Mouse (Mus musculus) c-Kit-negative CD71-positive TER-119-positive erythroid progenitor cells, embryonic 14.5 days (primary cell): ENCODE measurements around the gene Olfr202.
"Not testable (repeated sequence)": the region's sequence is repeated elsewhere in the genome, so short reads cannot be mapped to it uniquely, and the experiment has no call there.

Experiments
- DNase-seq: peaks from one replicate; pipeline ENCODE4 v3.0.0-alpha.2; 2013; ENCODE audit warnings: low read depth, low spot score

Olfr202 gene

DNA sequence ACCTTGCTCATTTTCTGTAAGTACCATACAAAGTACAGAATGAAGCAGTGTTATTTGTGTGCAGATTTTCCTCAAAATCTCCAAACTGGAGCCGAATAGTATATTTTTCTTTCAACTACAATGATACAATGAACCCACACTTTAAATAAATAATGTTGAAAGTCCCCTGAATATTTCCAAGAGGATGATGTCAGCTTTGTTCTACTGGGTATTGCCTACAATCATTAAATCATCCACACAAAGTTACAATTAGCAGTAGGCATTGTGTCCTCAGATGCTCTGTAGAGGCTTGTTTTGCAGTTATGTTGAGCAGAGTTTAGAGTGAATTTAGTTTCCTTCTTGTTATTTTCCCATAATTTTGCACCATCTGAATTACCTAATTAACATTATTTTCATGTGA lies at the start of gene Olfr202:
Gene Olfr202 (minus strand): TSS at position 101 of the 400 bp plus-strand sequence.
- no peak for DNase-seq

DNA sequence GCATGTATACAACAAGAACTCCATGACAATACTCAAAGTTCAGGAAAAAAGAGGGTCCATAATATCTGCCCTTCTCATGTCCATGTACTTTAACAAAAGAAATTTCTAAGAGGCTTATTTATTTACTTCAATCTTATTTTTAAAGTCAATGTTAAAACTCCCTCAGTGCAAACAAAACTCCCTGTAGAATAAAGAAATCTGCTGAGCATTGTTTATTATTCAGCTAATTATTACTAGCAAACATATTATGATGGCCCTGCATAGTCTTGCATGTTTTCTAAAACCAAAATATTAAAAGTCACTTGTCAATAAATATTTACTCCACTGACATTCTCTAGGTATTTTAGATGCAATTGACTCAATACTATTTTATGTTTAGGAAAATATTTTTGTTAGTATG lies 44.4 kb upstream of the Olfr202 start, which contains the start of gene Olfr205:
Gene Olfr205 (minus strand): TSS at position 101 of the 400 bp plus-strand sequence.
- DNase-seq: no peak

GRCm38 (mm10) chr16:59323262-59323661 lies 36.7 kb upstream of the Olfr202 start:
- not testable (repeated sequence) for DNase-seq

- DNase-seq: no peak
These were observed 31.6 kb upstream of the Olfr202 start, which contains the start of gene Olfr204 for GRCm38 (mm10) chr16:59318148-59318547. Olfr204 (minus strand) TSS chr16:59318248.

- DNase-seq: no peak
These were observed 12.0 kb upstream of the Olfr202 start, which contains the start of gene Olfr203 for GRCm38 (mm10) chr16:59298581-59298980. Olfr203 (plus strand) TSS chr16:59298881.

- DNase-seq: not testable (repeated sequence)
These were observed 983 bp upstream of the Olfr202 start for GRCm38 (mm10) chr16:59287576-59287975.

- no peak for DNase-seq
These were observed 3.1 kb downstream of the Olfr202 start for GRCm38 (mm10) chr16:59283476-59283875.

DNA sequence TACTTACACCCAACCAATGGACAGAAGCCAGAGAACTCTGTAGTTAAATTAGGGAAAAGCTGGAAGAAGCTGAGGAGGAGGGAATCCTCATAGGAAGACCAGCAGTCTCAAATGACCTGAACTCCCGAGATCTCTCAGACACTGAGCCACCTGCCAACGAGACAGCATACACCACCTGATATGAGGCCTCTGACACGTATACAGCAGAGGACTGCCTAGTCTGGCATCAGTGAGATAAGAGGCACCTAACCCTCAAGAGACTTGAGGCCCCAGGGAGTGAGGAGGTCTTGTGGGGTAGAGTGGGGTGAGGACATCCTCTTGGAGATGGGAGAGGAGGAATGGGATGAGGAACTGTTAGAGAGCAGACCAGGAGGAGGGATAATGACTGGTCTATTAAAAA lies 6.1 kb downstream of the Olfr202 start:
- DNase-seq: peak; percentile 38

DNA sequence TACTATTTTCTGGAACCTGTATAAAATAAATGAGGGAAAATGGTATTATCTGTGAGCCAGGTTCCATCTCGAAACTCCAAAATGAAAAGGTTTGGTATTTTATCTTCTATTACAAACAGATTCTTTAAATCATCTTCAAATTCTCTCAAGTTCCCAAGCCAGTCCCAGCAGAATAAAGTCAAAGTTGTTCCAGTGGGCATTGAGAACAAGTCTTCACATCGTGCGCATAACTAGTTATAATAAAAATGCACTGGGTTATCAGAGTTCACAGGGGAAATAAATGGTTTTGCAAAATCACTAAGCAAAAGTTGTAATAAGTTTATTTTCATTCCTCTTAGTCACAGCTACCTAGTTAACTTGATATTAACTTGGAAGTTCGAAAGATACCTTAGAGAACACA lies 14.1 kb downstream of the Olfr202 start, which contains the start of gene Olfr201:
Gene Olfr201 (minus strand): TSS at position 101 of the 400 bp plus-strand sequence.
- DNase-seq: not testable (repeated sequence)

DNA sequence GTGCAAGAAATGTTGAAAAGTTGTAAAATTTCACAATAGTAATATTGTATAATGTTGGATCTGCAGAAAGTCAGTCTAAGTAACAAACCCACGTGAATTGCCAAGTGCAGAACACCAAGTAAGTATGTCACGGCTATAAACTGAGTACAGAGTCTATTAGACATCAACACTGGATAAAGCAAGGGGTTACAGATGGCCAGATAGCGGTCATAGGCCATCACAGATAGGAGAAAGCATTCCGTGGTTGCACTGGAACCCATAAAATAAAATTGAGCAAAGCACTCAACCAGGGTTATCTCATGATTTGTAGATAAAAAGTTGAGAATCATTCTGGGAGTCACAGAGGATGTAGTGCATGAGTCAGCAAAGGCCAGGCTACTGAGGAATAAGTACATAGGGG lies 17.5 kb downstream of the Olfr202 start:
- DNase-seq: not testable (repeated sequence)

DNA sequence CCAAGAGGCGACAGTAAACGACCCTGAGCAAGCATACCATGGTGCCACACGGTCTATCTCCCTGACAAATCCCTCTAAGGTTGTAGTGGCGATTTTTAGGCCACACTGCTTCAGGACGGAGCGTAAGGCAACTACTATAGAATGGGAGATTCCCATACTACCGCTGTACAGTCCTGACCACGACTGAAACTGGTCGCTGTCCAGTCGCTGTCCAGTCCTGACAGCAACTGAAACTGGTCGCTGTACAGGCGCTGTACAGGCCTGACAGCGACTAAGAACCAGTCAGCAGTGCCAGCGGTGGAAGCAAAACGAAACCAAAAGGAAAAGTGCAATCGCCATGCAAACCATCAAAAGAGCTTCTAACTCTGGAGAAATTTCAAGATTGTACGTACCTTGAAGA lies 36.9 kb downstream of the Olfr202 start:
- DNase-seq: no peak
